Mouse (Mus musculus): ENCODE measurements around the gene Wapl.

Wapl gene

GRCm38 (mm10) chr14:34673395-34674228 is at the start of gene Wapl:
Gene Wapl, plus strand, starts transcription at chr14:34673928.
- peak; percentile 91 for DNase-seq (ENCODE audit: low read depth, low spot score)

GRCm38 (mm10) chr14:34626824-34627223 is 46.9 kb upstream of the Wapl start:
- DNase-seq (ENCODE audit: low read depth, low spot score): no peak

- no peak for DNase-seq (ENCODE audit: low read depth, low spot score)
Observed at GRCm38 (mm10) chr14:34632722-34633448, 40.8 kb upstream of the Wapl start.

GRCm38 (mm10) chr14:34635192-34635591 is 38.5 kb upstream of the Wapl start:
- no peak for DNase-seq (ENCODE audit: low read depth, low spot score)

GRCm38 (mm10) chr14:34635721-34636120 is 38.0 kb upstream of the Wapl start:
- DNase-seq (ENCODE audit: low read depth, low spot score): no peak

GRCm38 (mm10) chr14:34644140-34644539 is 29.6 kb upstream of the Wapl start:
- no peak for DNase-seq (ENCODE audit: low read depth, low spot score)

GRCm38 (mm10) chr14:34647870-34648475 is 25.8 kb upstream of the Wapl start:
- DNase-seq (ENCODE audit: low read depth, low spot score): no peak

- DNase-seq (ENCODE audit: low read depth, low spot score): no peak
Observed at GRCm38 (mm10) chr14:34657131-34657530, 16.6 kb upstream of the Wapl start.

GRCm38 (mm10) chr14:34660351-34660787 is 13.4 kb upstream of the Wapl start:
- DNase-seq (ENCODE audit: low read depth, low spot score): no peak

GRCm38 (mm10) chr14:34660788-34661591 is 12.7 kb upstream of the Wapl start:
- DNase-seq (ENCODE audit: low read depth, low spot score): no peak

- DNase-seq (ENCODE audit: low read depth, low spot score): no peak
Observed at GRCm38 (mm10) chr14:34661621-34662477, 11.9 kb upstream of the Wapl start.

GRCm38 (mm10) chr14:34662478-34662826 is 11.3 kb upstream of the Wapl start:
- no peak for DNase-seq (ENCODE audit: low read depth, low spot score)

GRCm38 (mm10) chr14:34663381-34663780 is 10.3 kb upstream of the Wapl start:
- DNase-seq (ENCODE audit: low read depth, low spot score): no peak

GRCm38 (mm10) chr14:34669082-34669481 is 4.6 kb upstream of the Wapl start:
- DNase-seq (ENCODE audit: low read depth, low spot score): no peak

GRCm38 (mm10) chr14:34670256-34670655 is 3.5 kb upstream of the Wapl start:
- no peak for DNase-seq (ENCODE audit: low read depth, low spot score)

GRCm38 (mm10) chr14:34674229-34674791 is 582 bp downstream of the Wapl start:
- DNase-seq (ENCODE audit: low read depth, low spot score): no peak

- no peak for DNase-seq (ENCODE audit: low read depth, low spot score)
Observed at GRCm38 (mm10) chr14:34674932-34675331, 1.2 kb downstream of the Wapl start.

- DNase-seq (ENCODE audit: low read depth, low spot score): no peak
Observed at GRCm38 (mm10) chr14:34675347-34675865, 1.7 kb downstream of the Wapl start.

GRCm38 (mm10) chr14:34680815-34681214 is 7.1 kb downstream of the Wapl start:
- DNase-seq (ENCODE audit: low read depth, low spot score): no peak

GRCm38 (mm10) chr14:34684989-34685388 is 11.3 kb downstream of the Wapl start:
- no peak for DNase-seq (ENCODE audit: low read depth, low spot score)

All from brain, embryonic 18.5 days (tissue).